Mouse (Mus musculus): ENCODE results near the gene Gm5737. TPM values are rescaled to one million over a fixed set of nuclear protein-coding genes. Genes with fewer than 3 reads are reported as not detected.
A peak's percentile ranks its signal among the peaks of the same experiment; 100 is the strongest.

The Gm5737 gene
- total and polyA plus RNA-seq, 2 experiments from 2014 or later: not detected

GRCm38 (mm10) chr7:120866684-120867083 lies 54.5 kb downstream of the Gm5737 start:
- 72% methylated on average over 2 of the region's 2 CpGs for WGBS
- no peak for TF ChIP-seq CTCF (IDR thresholded peaks at IDR 0.05)
- H3K27ac ChIP-seq (ENCODE audit: low read depth, low read length): no peak overlapping the region
- no peak for ATAC-seq (ENCODE audit: low FRiP score)
- H3K4me2 ChIP-seq (ENCODE audit: low read depth, low read length, poor library complexity, severe bottlenecking): no peak overlapping the region
- H3K4me3 ChIP-seq (ENCODE audit: low read depth, low read length): no peak overlapping the region
- H3K9me3 ChIP-seq (ENCODE audit: low read length): no peaks in the 10 kb centered on the region
- no peak overlapping the region for H3K9ac ChIP-seq (replicated peaks; ENCODE audit: low read length, poor library complexity, severe bottlenecking)
- peaks cover 2% of the 10 kb centered on the region; the same call in 1 of the 2 replicates for H3K4me1 ChIP-seq (ENCODE audit: insufficient read depth, low read length)
- no peak for DNase-seq (ENCODE audit: low spot score)
- no peaks in the 10 kb centered on the region for H3K36me3 ChIP-seq (ENCODE audit: insufficient read depth, low read length)
- no peaks in the 10 kb centered on the region for H3K27me3 ChIP-seq (ENCODE audit: insufficient read depth, low read length)

- DNase-seq (ENCODE audit: low spot score): no peak
- Histone ChIP-seq H3K36me3 (ENCODE audit: insufficient read depth, low read length) (no peaks in the 10 kb centered on the region; the same call in 1 of the 2 replicates), H3K9ac (replicated peaks; ENCODE audit: low read length, poor library complexity, severe bottlenecking) (no peak overlapping the region), H3K27ac (ENCODE audit: low read depth, low read length) (no peak overlapping the region), H3K4me2 (ENCODE audit: low read depth, low read length, poor library complexity, severe bottlenecking) (no peak overlapping the region), H3K4me1 (ENCODE audit: insufficient read depth, low read length) (peaks cover 2% of the 10 kb centered on the region; the same call in 1 of the 2 replicates), H3K9me3 (ENCODE audit: low read length) (no peaks in the 10 kb centered on the region), H3K27me3 (ENCODE audit: insufficient read depth, low read length) (no peaks in the 10 kb centered on the region), H3K4me3 (ENCODE audit: low read depth, low read length) (no peak overlapping the region)
- TF ChIP-seq CTCF (IDR thresholded peaks at IDR 0.05): no peak
- ATAC-seq (ENCODE audit: low FRiP score): 0 out of 2 replicates have a peak, but pooled peaks have one; percentile 42
- WGBS: 82% methylated on average over 1 of the region's 1 CpGs
These were observed 55.6 kb downstream of the Gm5737 start for GRCm38 (mm10) chr7:120867720-120868119.

GRCm38 (mm10) chr7:120869883-120870282 lies 57.7 kb downstream of the Gm5737 start:
- peaks cover under 1% of the 10 kb centered on the region for H3K36me3 ChIP-seq (ENCODE audit: insufficient read depth, low read length)
- DNase-seq (ENCODE audit: low spot score) (no peak), ATAC-seq (ENCODE audit: low FRiP score) (no peak)
- no peaks in the 10 kb centered on the region for H3K9me3 ChIP-seq (ENCODE audit: low read length)
- no peak overlapping the region for H3K4me2 ChIP-seq (ENCODE audit: low read depth, low read length, poor library complexity, severe bottlenecking)
- WGBS: 45% methylated on average over 5 of the region's 5 CpGs
- H3K4me3 ChIP-seq (ENCODE audit: low read depth, low read length): no peak overlapping the region
- no peaks in the 10 kb centered on the region for H3K4me1 ChIP-seq (ENCODE audit: insufficient read depth, low read length)
- H3K27ac ChIP-seq (ENCODE audit: low read depth, low read length): no peak overlapping the region
- TF ChIP-seq CTCF (IDR thresholded peaks at IDR 0.05): no peak
- no peaks in the 10 kb centered on the region for H3K27me3 ChIP-seq (ENCODE audit: insufficient read depth, low read length)
- H3K9ac ChIP-seq (replicated peaks; ENCODE audit: low read length, poor library complexity, severe bottlenecking): no peak overlapping the region

GRCm38 (mm10) chr7:120870431-120871008 lies 58.4 kb downstream of the Gm5737 start:
- no peak overlapping the region for H3K9ac ChIP-seq (replicated peaks; ENCODE audit: low read length, poor library complexity, severe bottlenecking)
- no peak for TF ChIP-seq CTCF (IDR thresholded peaks at IDR 0.05)
- ATAC-seq (ENCODE audit: low FRiP score): no peak
- no peaks in the 10 kb centered on the region for H3K9me3 ChIP-seq (ENCODE audit: low read length)
- no peak overlapping the region for H3K4me2 ChIP-seq (ENCODE audit: low read depth, low read length, poor library complexity, severe bottlenecking)
- WGBS: 47% methylated on average over 5 of the region's 5 CpGs
- peaks cover 3% of the 10 kb centered on the region for H3K36me3 ChIP-seq (ENCODE audit: insufficient read depth, low read length)
- no peaks in the 10 kb centered on the region for H3K4me1 ChIP-seq (ENCODE audit: insufficient read depth, low read length)
- no peak for DNase-seq (ENCODE audit: low spot score)
- no peak overlapping the region for H3K27ac ChIP-seq (ENCODE audit: low read depth, low read length)
- no peak overlapping the region for H3K4me3 ChIP-seq (ENCODE audit: low read depth, low read length)
- no peaks in the 10 kb centered on the region for H3K27me3 ChIP-seq (ENCODE audit: insufficient read depth, low read length)

- ATAC-seq (ENCODE audit: low FRiP score) (no peak), DNase-seq (ENCODE audit: low spot score) (no peak)
- H3K36me3 ChIP-seq (ENCODE audit: insufficient read depth, low read length): peaks cover 9% of the 10 kb centered on the region
- no peak for TF ChIP-seq CTCF (IDR thresholded peaks at IDR 0.05)
- H3K27ac ChIP-seq (ENCODE audit: low read depth, low read length): no peak overlapping the region
- H3K9me3 ChIP-seq (ENCODE audit: low read length): no peaks in the 10 kb centered on the region
- H3K27me3 ChIP-seq (ENCODE audit: insufficient read depth, low read length): no peaks in the 10 kb centered on the region
- no peak overlapping the region for H3K4me3 ChIP-seq (ENCODE audit: low read depth, low read length)
- WGBS: 81% methylated on average over 12 of the region's 12 CpGs
- no peak overlapping the region for H3K4me2 ChIP-seq (ENCODE audit: low read depth, low read length, poor library complexity, severe bottlenecking)
- no peak overlapping the region for H3K9ac ChIP-seq (replicated peaks; ENCODE audit: low read length, poor library complexity, severe bottlenecking)
- no peaks in the 10 kb centered on the region for H3K4me1 ChIP-seq (ENCODE audit: insufficient read depth, low read length)
These were observed 60.9 kb downstream of the Gm5737 start for GRCm38 (mm10) chr7:120873083-120873482.

GRCm38 (mm10) chr7:120874021-120874420 lies 61.9 kb downstream of the Gm5737 start:
- ATAC-seq (ENCODE audit: low FRiP score) (no peak), DNase-seq (ENCODE audit: low spot score) (no peak)
- WGBS: 91% methylated on average over 3 of the region's 3 CpGs
- Histone ChIP-seq H3K27ac (ENCODE audit: low read depth, low read length) (no peak overlapping the region), H3K36me3 (ENCODE audit: insufficient read depth, low read length) (peaks cover 9% of the 10 kb centered on the region), H3K9ac (replicated peaks; ENCODE audit: low read length, poor library complexity, severe bottlenecking) (no peak overlapping the region), H3K4me2 (ENCODE audit: low read depth, low read length, poor library complexity, severe bottlenecking) (no peak overlapping the region), H3K4me3 (ENCODE audit: low read depth, low read length) (no peak overlapping the region), H3K4me1 (ENCODE audit: insufficient read depth, low read length) (no peaks in the 10 kb centered on the region), H3K9me3 (ENCODE audit: low read length) (no peaks in the 10 kb centered on the region), H3K27me3 (ENCODE audit: insufficient read depth, low read length) (no peaks in the 10 kb centered on the region)
- no peak for TF ChIP-seq CTCF (IDR thresholded peaks at IDR 0.05)
